Mouse (Mus musculus) right cerebral cortex, postnatal 25 days (tissue): ENCODE data around the gene Arfgap3.

Experiments used
- DNase-seq: peaks from one replicate; pipeline ENCODE4 v3.0.0; 2022

Gene Arfgap3

GRCm38 (mm10) chr15:83250651-83251175 is 99.3 kb downstream of the Arfgap3 start:
- no peak for DNase-seq
